Mouse (Mus musculus): ENCODE data around the gene Grasp.
A peak's percentile ranks its signal among the peaks of the same experiment; 100 is the strongest.

The Grasp gene

GRCm38 (mm10) chr15:101274380-101274779 lies 50.4 kb downstream of the Grasp start:
- no peak for DNase-seq (ENCODE audit: low read depth, low spot score)

GRCm38 (mm10) chr15:101277351-101277899 lies 53.4 kb downstream of the Grasp start:
- peak; percentile 92 for DNase-seq (ENCODE audit: low read depth, low spot score)

GRCm38 (mm10) chr15:101278589-101278988 lies 54.6 kb downstream of the Grasp start:
- peak; percentile 59 for DNase-seq (ENCODE audit: low read depth, low spot score)

GRCm38 (mm10) chr15:101279430-101279999 lies 55.5 kb downstream of the Grasp start:
- DNase-seq (ENCODE audit: low read depth, low spot score) = no peak
